Mouse (Mus musculus): ENCODE results near the gene Abcc9.

Abcc9 gene

DNA sequence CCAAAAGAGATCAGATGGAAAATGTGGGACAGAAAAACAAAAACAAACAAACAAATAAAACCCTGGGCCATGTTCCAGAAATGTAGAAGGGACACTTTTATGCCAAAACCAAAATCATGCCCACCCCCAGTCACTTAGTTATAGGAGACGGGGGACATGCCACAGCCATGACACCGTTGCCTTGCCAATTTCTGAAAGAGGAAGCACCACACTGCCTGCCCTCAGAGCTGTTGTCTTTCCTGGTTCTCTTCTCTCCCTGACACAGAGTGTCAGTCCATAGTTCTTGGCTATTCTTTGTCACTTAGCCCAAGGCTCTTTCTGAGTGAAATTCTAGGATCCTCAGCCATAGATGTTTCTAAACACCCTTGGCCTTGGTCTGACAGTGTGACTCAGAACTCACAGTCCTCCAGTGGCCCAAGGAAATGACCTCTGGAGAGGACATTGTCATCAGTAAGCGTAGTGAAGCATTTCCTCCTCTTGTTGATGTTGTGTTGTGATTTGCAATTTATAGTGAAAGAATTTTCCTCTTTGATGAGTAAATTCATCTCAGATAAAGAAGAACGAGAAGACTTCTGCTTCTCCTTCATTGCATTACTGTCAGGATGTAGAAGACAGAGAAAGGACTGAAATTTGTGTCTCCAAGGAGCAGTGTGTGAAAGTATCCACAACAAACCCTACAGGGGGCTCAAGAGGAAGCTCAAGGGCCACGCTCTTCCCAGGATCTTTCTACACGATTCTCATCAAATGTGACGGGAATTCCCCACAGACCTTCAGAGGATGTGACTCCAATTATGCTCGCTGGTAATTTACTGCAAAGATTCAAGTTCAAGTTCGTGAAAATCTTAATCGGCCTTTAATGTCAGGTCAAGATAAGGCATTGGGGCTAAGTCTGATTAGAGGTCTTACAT lies 143.1 kb downstream of the Abcc9 start:
- Histone ChIP-seq H3K27me3 (ENCODE audit: control insufficient read depth, insufficient read depth, low read length, poor library complexity, severe bottlenecking) (no peaks in the 10 kb centered on the region), H3K36me3 (ENCODE audit: control insufficient read depth, insufficient read depth, low read length, poor library complexity, severe bottlenecking) (no peaks in the 10 kb centered on the region)
- no peak for DNase-seq (ENCODE audit: low read depth, low spot score)

DNA sequence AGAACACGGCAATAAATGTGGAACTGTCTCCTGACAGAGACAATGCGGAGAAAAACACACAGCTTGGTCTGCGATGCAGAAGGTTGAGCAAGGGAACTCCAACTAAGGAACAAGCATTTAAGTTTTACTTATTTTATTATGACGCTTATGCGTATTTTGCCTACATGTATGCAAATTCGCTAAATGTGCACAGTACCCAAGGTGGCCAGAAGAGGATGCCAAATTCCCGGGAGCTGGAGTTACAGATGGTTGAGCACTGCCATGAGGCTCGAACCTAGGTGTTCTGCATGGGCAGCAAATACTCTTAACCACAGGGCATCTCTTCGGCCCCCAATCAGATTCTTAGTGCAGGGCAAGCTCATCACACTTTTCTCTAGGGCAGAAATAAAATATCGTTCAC lies 144.0 kb downstream of the Abcc9 start:
- DNase-seq (ENCODE audit: low read depth, low spot score), result no peak
- no peaks in the 10 kb centered on the region for H3K36me3 ChIP-seq (ENCODE audit: control insufficient read depth, insufficient read depth, low read length, poor library complexity, severe bottlenecking)
- H3K27me3 ChIP-seq (ENCODE audit: control insufficient read depth, insufficient read depth, low read length, poor library complexity, severe bottlenecking), result no peaks in the 10 kb centered on the region

DNA sequence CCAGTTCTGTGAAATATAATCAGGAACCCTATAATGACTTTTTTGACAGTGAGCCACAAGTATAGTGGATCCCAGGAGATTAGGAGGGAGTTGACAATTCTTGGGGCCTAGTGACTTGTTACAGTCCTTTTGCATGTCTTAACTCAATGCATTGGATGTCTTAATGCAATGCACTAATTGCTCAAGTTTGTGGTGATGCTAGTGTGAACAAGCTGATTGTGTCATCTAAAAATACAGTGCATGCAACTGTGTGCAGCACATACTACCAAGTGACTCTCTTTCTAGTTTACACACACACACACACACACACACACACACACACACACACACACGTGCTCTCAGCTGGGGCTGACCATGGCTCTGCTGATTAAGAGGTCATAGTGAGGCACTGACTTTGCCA lies 146.1 kb downstream of the Abcc9 start:
- no peak for DNase-seq (ENCODE audit: low read depth, low spot score)
- H3K36me3 ChIP-seq (ENCODE audit: control insufficient read depth, insufficient read depth, low read length, poor library complexity, severe bottlenecking), result no peaks in the 10 kb centered on the region
- no peaks in the 10 kb centered on the region for H3K27me3 ChIP-seq (ENCODE audit: control insufficient read depth, insufficient read depth, low read length, poor library complexity, severe bottlenecking)

GRCm38 (mm10) chr6:142551482-142551881 lies 150.6 kb downstream of the Abcc9 start:
- H3K27me3 ChIP-seq (ENCODE audit: control insufficient read depth, insufficient read depth, low read length, poor library complexity, severe bottlenecking), result no peaks in the 10 kb centered on the region
- H3K36me3 ChIP-seq (ENCODE audit: control insufficient read depth, insufficient read depth, low read length, poor library complexity, severe bottlenecking), result no peaks in the 10 kb centered on the region
- DNase-seq (ENCODE audit: low read depth, low spot score), result no peak

- H3K36me3 ChIP-seq (ENCODE audit: control insufficient read depth, insufficient read depth, low read length, poor library complexity, severe bottlenecking), result no peaks in the 10 kb centered on the region
- H3K27me3 ChIP-seq (ENCODE audit: control insufficient read depth, insufficient read depth, low read length, poor library complexity, severe bottlenecking), result no peaks in the 10 kb centered on the region
- DNase-seq (ENCODE audit: low read depth, low spot score), result no peak
Measured at GRCm38 (mm10) chr6:142550871-142551270, 151.2 kb downstream of the Abcc9 start.

DNA sequence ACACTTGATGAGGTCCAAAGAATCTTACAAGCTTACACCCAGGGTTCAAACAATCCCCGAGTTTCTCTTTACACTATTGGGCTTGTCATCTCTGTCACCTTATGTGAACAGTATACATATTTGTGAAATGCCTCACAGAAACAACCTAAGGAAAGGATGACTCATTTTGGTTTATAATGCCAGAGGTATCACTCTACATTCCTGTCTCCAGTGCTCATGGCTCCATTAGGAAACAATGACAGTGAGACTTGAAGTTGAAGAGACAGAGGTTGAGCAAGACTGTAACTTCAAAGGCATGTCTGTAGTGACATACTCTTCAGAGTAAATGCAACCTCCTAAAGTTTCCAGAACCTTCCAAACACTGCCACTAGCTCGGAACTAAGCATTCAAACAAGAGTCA lies 153.7 kb downstream of the Abcc9 start:
- DNase-seq (ENCODE audit: low read depth, low spot score), result no peak
- Histone ChIP-seq H3K36me3 (ENCODE audit: control insufficient read depth, insufficient read depth, low read length, poor library complexity, severe bottlenecking) (no peaks in the 10 kb centered on the region), H3K27me3 (ENCODE audit: control insufficient read depth, insufficient read depth, low read length, poor library complexity, severe bottlenecking) (no peaks in the 10 kb centered on the region)

DNA sequence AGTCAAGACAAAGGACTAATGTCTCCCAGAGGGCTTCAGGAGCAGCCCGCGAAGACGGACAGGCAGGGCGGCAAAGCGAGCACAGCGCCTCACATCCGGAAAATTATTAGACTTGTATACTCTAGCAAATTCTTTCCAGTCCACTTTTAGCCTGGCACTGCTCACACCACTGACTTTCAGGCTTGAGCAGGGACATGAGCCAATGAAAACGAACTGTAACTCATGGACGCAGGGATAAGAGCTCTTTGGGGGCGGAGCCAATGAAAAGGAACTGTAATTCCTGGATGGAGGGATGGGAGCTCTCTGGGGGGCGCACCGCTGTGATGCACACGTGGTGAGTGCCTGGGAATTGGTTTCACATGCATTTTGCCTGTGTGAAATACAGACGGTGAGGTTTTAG lies 157.0 kb downstream of the Abcc9 start:
- H3K27me3 ChIP-seq (ENCODE audit: control insufficient read depth, insufficient read depth, low read length, poor library complexity, severe bottlenecking), result no peaks in the 10 kb centered on the region
- DNase-seq (ENCODE audit: low read depth, low spot score), result no peak
- H3K36me3 ChIP-seq (ENCODE audit: control insufficient read depth, insufficient read depth, low read length, poor library complexity, severe bottlenecking), result no peaks in the 10 kb centered on the region

GRCm38 (mm10) chr6:142543648-142544047 lies 158.5 kb downstream of the Abcc9 start:
- Histone ChIP-seq H3K27me3 (ENCODE audit: control insufficient read depth, insufficient read depth, low read length, poor library complexity, severe bottlenecking) (no peaks in the 10 kb centered on the region), H3K36me3 (ENCODE audit: control insufficient read depth, insufficient read depth, low read length, poor library complexity, severe bottlenecking) (no peaks in the 10 kb centered on the region)
- DNase-seq (ENCODE audit: low read depth, low spot score), result no peak

DNA sequence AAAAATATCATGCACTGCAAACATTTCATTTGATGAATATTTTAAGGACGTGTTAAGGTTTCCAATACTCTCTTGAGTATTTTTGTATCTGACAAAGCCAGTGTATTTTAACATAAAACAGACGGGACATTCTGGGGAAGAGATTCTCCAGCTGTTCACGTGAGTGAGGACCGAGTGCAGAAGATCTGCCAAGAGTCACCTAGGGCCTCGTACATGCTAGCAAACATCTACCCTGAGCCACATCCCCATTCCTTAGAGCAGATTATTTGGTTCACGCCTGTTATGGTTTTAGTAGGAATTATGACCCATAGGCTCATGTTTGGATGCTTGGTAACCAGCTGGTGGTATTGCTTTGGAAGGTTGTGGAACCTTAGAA lies 159.3 kb downstream of the Abcc9 start:
- no peaks in the 10 kb centered on the region for H3K36me3 ChIP-seq (ENCODE audit: control insufficient read depth, insufficient read depth, low read length, poor library complexity, severe bottlenecking)
- no peak for DNase-seq (ENCODE audit: low read depth, low spot score)
- H3K27me3 ChIP-seq (ENCODE audit: control insufficient read depth, insufficient read depth, low read length, poor library complexity, severe bottlenecking), result no peaks in the 10 kb centered on the region

DNA sequence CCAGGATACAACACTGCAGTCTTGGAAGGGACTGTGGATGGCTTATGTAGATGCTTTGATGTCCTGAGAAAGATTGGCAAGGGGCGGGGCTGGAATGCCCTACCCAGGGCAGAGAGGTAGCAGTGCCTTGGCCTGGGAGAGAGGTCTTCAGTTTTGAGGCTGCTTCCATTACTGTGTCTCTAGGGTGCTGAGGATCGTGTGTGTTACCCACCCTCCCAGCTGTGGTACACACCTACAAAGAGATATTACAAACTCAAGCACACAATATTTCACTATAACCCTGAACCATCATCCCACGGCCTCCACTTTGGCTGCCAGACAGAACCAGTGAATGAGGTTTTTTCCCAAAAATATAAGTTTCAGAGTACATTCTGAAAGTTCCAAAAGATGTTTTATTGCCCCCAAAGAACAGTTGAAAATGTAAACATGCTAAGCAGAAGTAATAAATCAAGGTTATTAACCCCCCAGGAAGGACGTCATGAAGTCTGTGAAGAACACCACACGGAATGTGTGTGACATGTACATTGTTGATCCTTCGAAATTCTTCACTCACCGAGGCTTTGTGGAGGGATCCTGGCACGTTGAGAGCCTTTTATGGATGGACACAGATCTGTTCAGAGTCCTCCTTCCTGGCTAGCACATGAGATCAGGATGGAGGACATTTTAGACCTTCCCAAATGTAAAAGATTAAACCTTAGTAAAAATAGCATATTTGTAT lies 159.9 kb downstream of the Abcc9 start:
- DNase-seq (ENCODE audit: low read depth, low spot score), result no peak
- no peaks in the 10 kb centered on the region for H3K27me3 ChIP-seq (ENCODE audit: control insufficient read depth, insufficient read depth, low read length, poor library complexity, severe bottlenecking)
- no peaks in the 10 kb centered on the region for H3K36me3 ChIP-seq (ENCODE audit: control insufficient read depth, insufficient read depth, low read length, poor library complexity, severe bottlenecking)

GRCm38 (mm10) chr6:142540561-142541160 lies 161.5 kb downstream of the Abcc9 start:
- no peaks in the 10 kb centered on the region for H3K27me3 ChIP-seq (ENCODE audit: control insufficient read depth, insufficient read depth, low read length, poor library complexity, severe bottlenecking)
- H3K36me3 ChIP-seq (ENCODE audit: control insufficient read depth, insufficient read depth, low read length, poor library complexity, severe bottlenecking), result no peaks in the 10 kb centered on the region
- no peak for DNase-seq (ENCODE audit: low read depth, low spot score)

DNA sequence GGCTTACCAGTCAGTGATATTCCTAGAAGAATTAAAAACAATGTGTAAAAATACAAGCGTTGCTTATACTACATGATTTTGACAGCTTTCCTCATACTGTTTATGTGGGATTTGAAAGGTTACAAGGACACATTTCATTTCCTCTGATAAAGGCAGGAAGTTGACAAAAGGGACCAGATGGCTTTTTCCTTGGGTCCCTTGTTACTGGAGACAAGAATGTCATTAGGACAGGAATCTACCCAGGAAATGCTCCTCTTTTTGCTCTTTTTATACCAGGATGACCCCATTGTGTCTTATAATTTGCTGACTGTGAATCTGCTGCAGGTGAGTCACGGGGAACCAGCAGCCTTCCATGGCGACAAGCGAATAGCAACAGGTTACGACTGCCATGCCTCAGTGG lies 162.0 kb downstream of the Abcc9 start:
- Histone ChIP-seq H3K27me3 (ENCODE audit: control insufficient read depth, insufficient read depth, low read length, poor library complexity, severe bottlenecking) (no peaks in the 10 kb centered on the region), H3K36me3 (ENCODE audit: control insufficient read depth, insufficient read depth, low read length, poor library complexity, severe bottlenecking) (no peaks in the 10 kb centered on the region)
- DNase-seq (ENCODE audit: low read depth, low spot score), result no peak

- no peaks in the 10 kb centered on the region for H3K36me3 ChIP-seq (ENCODE audit: control insufficient read depth, insufficient read depth, low read length, poor library complexity, severe bottlenecking)
- DNase-seq (ENCODE audit: low read depth, low spot score), result no peak
- no peaks in the 10 kb centered on the region for H3K27me3 ChIP-seq (ENCODE audit: control insufficient read depth, insufficient read depth, low read length, poor library complexity, severe bottlenecking)
Measured at GRCm38 (mm10) chr6:142538503-142538902, 163.6 kb downstream of the Abcc9 start.

Measured in splenic B cell, adult 2 months (primary cell).